Mouse (Mus musculus) bone marrow, adult 2 months (tissue): ENCODE results near the gene Pea15a.

Source experiments
- CTCF ChIP-seq: fragments of 200-500 bp; IDR thresholded peaks from 2 replicates; pipeline ENCODE4 v1.5.1; 2011; ENCODE audit warnings: low read length, control low read depth; ENCODE audit not compliant: control insufficient read depth, insufficient read depth
- POLR2A ChIP-seq: fragments of 200-500 bp; IDR thresholded peaks from 2 replicates; pipeline ENCODE4 v1.6.1; 2011; ENCODE audit warnings: low read depth, mild to moderate bottlenecking, control low read depth, low read length, borderline replicate concordance; ENCODE audit not compliant: control insufficient read depth

DNA sequence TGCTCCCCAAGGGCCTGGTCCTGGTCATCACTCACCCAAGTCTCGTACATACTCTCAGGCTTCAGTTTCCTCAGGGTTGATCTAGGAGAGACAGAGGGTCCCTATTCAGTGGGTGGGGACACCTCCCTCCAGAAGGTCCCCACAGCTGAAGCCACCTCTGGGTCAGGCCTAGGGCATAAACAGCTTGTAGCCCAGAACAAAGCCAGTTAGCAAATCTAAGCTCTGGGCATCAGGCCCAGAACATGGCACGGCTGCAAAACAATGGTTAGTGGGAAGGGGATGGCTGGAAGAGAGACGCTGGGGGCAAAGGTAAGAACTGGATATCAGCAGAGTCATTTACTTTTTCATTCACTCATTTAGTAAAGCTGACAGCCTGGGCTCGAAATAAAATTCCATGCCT, 7.2 kb upstream of the Pea15a start:
- TF ChIP-seq CTCF: no peak
- TF ChIP-seq POLR2A: no peak
